Mouse (Mus musculus) megakaryocyte, embryonic 14.5 days (primary cell): ENCODE data around the gene Ints5.

ENCODE experiments used
- FLI1 ChIP-seq: IDR thresholded peaks from 2 replicates; pipeline ENCODE4 v1.6.1; 2012; ENCODE audit warnings: low read length, inconsistent platforms, mixed read lengths
- GATA1 ChIP-seq: IDR thresholded peaks from 3 replicates; pipeline ENCODE4 v1.6.1; 2012; ENCODE audit warnings: mixed read lengths, low read length, inconsistent platforms, borderline replicate concordance

DNA sequence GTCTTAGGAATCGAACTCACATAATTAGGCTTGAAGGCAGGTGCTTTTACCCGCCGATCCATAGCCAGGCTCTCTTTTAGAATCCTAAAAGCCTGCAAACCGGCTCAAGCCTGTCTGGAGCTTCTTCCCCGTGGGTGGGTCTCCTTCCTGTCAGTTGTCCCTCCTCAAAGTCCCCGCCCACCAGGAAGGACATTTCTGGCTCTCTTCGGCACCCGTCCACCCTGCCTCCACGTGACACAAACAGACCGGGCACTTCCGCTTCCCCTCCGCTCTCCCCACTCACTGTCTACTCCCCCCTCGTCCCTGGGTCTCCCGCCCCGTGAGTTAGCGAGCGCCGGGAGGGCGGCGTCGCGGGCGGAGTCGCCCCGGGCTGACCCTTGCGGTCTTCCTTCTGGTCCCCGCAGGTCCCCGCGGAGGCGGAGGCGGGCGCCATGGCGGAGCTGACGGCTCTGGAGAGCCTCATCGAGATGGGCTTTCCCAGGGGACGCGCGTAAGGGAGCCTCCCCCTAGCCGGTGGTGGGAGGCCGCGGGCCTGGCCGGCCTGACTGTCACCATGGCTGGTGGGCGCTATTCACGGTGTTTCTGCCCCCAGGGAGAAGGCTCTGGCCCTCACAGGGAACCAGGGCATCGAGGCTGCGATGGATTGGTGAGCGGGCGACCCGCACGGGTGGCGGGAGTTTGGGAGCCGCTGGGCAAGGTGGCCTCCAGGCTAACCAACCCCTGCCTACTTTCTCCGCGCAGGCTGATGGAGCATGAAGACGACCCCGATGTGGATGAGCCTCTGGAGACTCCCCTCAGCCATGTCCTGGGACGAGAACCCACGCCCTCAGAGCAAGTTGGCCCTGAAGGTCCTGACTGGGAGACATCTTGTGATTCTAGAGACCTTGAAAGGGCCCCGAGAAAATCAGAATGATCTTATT lies 21.3 kb upstream of the Ints5 start, which contains the start of gene Ubxn1:
- no peak for TF ChIP-seq GATA1
- peak; percentile 40; the same call in 1 of the 2 replicates for TF ChIP-seq FLI1
